Mouse (Mus musculus): ENCODE results near the gene Nek2.
A peak's percentile ranks its signal among the peaks of the same experiment; 100 is the strongest.

Nek2 gene

DNA sequence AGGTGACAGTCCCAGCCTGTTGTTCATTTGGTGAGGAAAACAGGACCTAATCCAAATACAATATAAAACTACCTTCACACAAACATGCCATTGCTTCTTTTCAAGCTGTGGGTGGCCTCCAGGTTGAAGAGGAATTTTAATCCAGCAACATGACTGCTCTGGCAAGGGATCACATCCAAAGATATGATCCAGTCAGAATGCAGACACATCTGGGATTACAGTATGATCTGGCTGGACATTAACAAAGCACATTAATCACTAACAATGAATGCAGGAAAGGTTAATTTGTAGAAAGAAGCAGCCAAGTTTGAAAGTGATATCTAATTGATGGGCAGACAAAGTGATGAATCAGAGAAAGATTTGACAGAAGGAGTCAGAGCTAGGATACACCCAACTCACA lies 36.9 kb downstream of the Nek2 start:
- DNase-seq (ENCODE audit: inconsistent ontology term) = no peak

DNA sequence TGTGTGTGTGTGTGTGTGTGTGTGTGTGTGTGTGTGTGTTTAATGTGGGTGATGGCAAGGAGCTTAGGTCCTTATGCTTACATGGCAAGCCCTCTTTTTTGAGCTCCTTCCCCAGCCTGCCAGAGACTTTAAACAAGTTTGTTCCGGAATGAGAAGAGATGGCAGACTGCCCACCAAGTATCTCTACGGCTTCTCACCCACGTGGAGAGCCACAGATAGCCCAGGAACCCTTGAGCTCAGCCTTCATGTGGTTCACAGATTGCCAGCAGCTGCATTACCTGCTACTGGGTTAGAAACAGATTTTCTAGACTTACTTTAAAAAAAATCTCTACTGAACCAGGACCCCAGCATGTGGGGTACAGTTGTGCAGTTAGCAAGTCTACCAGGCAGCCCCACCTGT lies 38.6 kb downstream of the Nek2 start:
- DNase-seq (ENCODE audit: inconsistent ontology term) = no peak

DNA sequence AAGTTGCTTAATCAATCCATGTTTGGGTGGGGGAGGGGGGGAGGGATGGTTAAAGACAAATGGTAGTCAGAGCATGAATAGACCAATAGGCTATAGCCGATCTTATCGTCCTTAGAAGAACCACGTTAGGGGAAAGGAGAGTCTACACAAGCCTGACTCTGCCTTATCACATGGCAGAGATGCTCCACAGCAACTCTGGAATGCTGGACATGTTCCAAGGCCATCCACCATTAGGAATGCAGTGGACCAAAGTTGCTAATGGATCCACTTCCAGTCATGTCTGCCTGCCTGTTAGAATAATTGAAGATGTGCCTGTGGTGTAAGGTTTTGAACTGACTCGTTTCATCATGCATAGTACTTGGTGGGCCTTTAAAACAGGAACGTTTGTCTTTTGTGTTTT lies 40.0 kb downstream of the Nek2 start:
- peak; percentile 51 for DNase-seq (ENCODE audit: inconsistent ontology term)

DNA sequence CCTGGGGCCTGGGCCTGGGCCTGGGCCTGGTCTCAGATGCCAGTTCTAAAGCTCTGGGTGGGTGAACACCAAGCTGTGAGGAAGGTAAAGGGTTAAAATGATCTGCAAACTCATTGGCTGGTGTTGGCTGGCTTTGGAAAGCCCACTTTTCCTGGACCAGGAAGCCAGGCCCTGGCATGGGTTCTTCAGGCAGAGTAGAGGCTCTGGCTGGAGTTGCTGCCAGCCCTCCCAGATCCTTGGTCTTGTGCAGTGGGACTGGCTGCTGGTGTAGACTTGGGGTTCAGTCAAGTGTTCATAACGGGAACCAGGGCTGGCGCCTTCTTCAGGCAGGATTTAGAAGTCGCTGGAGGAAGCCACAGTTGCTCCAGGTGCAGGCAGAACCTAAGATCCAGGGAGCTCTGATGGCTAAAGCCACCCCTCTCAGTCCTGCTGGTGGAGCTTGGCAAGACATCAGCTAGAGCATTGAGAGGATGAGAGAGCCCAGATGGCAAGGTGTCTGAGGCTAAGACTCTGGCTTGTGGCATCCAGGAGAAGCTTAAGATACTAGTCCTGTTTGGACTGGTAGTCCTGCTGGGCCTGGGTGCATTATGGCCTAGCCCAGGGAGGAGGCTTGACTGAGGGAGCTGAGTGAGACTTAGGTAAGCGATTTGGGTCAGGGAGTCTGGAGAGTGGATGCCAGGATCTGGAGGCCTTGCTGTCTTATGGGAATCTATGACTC lies 42.7 kb downstream of the Nek2 start:
- no peak for DNase-seq (ENCODE audit: inconsistent ontology term)

DNA sequence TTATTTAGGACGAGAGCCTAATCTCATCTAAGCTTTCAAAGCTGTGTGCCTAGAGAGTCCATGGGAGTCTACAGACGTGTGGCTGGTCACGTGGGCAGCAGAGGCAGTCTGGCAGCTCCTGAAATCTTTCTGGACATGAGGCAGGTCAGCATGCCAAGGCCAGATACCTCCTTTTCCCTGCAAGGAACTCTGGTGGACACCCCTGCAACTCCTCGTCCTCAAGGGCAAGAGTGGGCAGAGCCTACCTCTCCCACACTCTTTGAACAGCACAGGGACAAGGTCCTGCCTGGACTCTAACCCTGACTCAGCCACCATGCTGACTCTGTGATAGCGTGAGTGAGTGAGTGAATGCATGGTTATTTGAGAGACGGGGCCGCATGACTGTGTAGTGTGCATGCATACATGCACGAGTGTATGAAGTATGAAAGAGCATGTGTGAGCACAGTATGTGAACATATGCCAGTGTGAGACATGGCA lies 43.3 kb downstream of the Nek2 start:
- no peak for DNase-seq (ENCODE audit: inconsistent ontology term)

DNA sequence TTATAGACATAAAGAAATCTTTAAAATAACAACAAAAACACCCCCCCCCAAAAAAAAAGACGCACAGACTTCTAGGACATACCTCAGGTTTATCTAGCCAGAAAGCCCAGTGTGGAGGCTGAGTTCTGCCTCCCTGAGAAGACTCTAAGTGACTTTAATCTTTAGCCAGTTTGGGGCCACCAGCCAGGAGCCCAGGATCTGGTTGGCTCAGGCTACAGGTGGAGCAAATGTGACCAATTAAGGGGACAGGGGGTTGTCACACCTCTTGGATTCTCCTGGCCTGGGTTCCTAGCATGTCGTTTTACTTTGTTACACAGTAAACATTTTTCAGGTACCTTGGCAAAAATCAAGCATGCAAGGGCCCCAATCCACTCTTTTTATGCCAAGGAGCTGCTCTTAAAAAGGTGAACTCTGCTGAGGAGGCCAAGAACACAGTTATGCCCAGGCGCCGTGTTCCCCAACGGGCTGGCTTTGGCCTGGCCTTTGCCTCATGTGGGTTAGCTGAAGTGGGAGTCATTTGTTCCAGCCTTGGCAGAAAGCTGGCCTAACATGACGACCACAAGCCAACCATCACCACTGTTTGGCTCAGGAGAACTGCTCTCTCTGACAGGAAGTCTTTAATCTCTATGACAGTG lies 50.9 kb downstream of the Nek2 start:
- no peak for DNase-seq (ENCODE audit: inconsistent ontology term)

DNA sequence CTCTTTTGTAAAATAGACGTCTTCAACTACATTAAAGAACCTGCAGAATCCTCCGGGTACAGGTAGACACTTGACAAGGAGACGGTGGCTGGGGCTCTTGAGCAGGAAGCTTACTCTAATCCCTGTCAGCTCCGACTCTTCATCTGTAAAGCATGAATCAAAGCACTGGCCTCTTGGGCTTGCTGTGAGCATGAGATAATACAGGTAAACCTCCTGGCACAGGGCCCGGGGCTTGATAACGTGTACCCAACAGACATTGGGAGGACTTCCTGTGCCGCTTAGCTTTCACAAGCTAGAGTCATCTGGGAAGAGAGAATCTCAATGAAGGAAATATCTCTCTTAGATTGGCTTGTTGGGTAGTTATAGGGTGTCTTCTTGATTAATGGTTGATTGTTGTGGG lies 53.8 kb downstream of the Nek2 start:
- DNase-seq (ENCODE audit: inconsistent ontology term) = no peak

DNA sequence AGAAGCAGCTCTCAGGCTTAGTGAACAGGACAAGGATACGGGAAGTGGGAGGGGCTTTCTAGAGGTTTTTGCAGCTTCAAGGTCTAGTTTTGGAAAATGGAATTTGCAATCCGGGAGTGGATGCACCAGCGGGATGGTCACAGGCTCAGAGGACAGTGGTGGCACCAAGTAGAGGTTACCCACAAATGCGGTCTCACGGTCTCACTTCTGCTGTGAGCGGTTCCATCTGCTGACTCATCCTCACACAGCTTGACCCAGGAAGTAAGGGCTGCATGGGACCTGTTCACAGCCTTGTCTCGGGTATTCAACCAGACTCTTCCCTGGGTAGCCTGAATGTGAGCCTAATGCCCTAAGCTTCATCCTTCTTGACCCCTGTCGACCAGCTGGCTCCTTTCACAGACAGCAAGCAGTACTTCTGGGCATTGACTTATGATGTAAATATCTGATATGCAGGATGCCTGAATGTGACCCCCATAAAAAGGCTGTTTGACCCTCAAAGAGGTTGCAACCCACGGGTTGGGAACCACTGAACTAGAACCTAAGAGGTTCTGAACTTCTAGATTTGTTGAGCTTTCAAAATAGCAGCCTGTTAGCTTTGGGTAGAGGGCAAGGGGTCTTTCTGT lies 54.5 kb downstream of the Nek2 start:
- DNase-seq (ENCODE audit: inconsistent ontology term) = no peak

DNA sequence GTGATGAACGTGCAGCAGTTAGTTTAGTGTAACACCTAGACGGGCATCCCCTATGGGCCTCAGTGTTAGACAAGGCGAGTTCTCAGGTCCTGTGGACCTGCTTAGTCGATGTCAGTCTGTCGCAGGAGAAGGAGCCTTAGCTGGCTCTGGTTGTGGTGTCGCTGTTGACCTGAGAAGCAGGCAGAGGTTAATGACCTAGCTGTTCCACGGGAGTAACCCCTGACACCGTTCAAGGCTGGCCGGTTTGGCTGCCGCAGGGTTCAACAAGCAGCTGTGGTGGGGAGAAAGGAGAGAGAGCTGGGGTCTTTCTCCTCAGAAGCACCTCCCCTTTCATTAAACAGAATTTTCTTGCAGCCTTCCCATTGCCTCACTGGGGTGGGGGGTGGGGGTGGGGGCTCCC lies 56.4 kb downstream of the Nek2 start:
- no peak for DNase-seq (ENCODE audit: inconsistent ontology term)

DNA sequence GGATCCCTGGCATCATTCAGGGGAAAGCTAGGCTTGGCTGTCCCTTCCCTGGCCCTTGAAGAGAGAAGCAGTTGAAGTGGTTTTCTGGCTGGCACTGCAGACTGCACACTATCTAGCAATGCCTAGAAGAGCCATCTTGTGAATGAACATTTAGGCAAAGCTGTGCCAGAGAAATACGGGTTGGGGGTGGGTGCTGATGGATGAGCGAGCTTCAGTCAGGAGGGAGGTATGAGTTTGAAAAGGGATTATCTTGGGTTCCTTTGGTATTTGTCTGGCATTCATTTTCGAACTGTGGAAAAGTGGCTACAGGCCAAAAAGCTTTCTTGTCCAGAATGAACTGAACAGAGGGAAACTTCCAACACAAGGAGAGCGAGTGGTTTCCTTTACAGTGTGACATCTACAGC lies 57.3 kb downstream of the Nek2 start:
- DNase-seq (ENCODE audit: inconsistent ontology term) = peak; percentile 83

DNA sequence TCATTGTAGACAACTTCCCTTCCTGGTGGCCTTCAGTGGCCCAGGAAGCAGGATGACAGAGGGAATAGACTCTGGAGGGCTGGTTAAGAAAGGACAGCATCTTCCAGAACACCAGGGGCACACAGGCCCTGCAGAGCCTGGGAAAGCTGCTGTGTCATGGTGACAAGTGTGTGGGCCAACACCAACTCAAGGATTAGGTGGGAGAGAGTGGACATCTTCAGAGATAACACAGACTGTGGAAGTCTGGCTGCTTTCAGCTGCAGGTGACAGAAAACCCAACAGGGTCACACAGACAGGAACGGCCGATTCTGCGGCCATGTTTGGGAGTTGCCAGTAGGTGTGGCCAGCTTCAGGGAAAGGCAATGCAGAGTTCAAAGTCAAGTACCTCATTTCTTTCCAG lies 59.0 kb downstream of the Nek2 start:
- no peak for DNase-seq (ENCODE audit: inconsistent ontology term)

DNA sequence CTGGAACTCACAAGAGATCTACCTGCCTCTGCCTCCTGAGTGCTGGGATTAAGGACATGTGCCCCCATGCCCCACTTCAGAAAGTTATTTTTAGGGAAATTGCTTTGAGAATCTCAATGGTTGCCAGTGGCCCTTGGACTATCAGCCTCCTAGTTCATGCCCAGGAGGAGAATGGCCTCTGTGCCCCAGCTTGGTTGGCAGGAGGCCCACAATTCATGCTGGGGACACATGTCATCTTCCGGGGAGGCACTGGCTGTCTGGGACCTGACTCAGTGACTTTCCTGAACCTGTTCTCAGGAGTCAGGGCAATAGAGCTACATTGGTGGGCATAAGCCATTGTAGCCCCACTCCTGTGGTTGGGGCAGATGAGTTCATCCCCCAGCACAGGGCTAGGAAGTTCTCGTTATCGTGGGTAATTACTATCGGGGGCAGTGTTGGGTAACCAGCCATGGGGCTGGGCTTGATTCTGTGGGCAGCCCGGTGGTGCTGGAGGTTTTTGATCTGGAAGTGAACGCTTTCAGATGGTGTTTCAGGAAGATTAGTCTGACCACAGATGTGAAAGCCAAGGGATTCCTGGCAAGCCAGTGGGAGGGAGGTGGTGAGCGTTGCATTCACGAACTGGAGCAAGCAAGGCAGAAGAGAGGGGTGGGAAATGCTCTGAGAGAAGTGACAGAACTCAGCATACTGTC lies 59.8 kb downstream of the Nek2 start:
- peak; percentile 91 for DNase-seq (ENCODE audit: inconsistent ontology term)

DNA sequence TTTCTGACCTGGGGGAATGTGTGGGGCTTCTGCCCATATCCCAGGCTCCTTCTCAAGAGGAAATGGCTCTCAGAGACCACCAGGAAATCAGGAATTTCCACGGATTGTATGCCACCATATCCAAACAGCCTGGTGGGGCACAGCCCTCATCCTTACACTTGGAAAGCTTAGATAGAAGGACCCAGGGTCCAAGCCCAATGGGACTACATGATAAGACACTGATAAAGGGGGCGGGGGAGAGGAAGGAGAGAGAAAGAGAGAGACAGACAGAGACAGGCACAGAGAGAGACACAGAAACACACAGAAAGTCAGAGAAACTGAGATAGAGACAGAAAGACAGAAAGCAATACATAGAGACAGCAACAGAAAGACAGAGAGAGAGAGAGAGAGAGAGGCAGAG lies 60.4 kb downstream of the Nek2 start:
- DNase-seq (ENCODE audit: inconsistent ontology term) = no peak
